Mouse (Mus musculus) midbrain, embryonic 13.5 days (tissue): ENCODE data around the gene Zfp326. TPM values are rescaled to one million over a fixed set of nuclear protein-coding genes. Genes with fewer than 3 reads are reported as not detected.

Experiments used
- ATAC-seq: fragments of 200-750 bp; cut with Nextera tagmentation; 2 replicates; pipeline ENCODE4 v1.8.0; 2017; ENCODE audit warnings: mild to moderate bottlenecking, moderate TSS enrichment, moderate library complexity
- H3K27ac ChIP-seq: fragments of 300-500 bp; sonication (generic); 2 replicates; pipeline ENCODE4 v1.5.1; 2015; ENCODE audit warnings: inconsistent platforms, mild to moderate bottlenecking, moderate library complexity
- H3K27me3 ChIP-seq: fragments of 300-500 bp; sonication (generic); 2 replicates; pipeline ENCODE4 v1.6.1; 2015; ENCODE audit warnings: mild to moderate bottlenecking, inconsistent platforms
- H3K36me3 ChIP-seq: fragments of 300-500 bp; sonication (generic); 2 replicates; pipeline ENCODE4 v1.6.1; 2015; ENCODE audit warnings: mild to moderate bottlenecking, inconsistent platforms
- H3K4me1 ChIP-seq: fragments of 300-500 bp; sonication (generic); replicated peaks from 2 replicates; pipeline ENCODE4 v1.6.1; 2015; ENCODE audit warnings: inconsistent platforms
- H3K4me2 ChIP-seq: fragments of 300-500 bp; sonication (generic); replicated peaks from 2 replicates; pipeline ENCODE4 v1.6.1; 2015; ENCODE audit warnings: moderate library complexity, mild to moderate bottlenecking, inconsistent platforms
- H3K4me3 ChIP-seq: fragments of 300-500 bp; sonication (generic); replicated peaks from 2 replicates; pipeline ENCODE4 v1.5.1; 2015; ENCODE audit warnings: mild to moderate bottlenecking, inconsistent platforms
- H3K9ac ChIP-seq: fragments of 300-500 bp; sonication (generic); replicated peaks from 2 replicates; pipeline ENCODE4 v1.6.1; 2015; ENCODE audit warnings: mild to moderate bottlenecking, inconsistent platforms
- H3K9me3 ChIP-seq: fragments of 300-500 bp; sonication (generic); 2 replicates; pipeline ENCODE4 v1.6.1; 2016; ENCODE audit warnings: mild to moderate bottlenecking, inconsistent platforms
- WGBS: fragments of 180-500 bp; shearing (Covaris S2); methylation state at CpG from one replicate; pipeline ENCODE4 v1.1.7; 2015; 5-methylcytosine and 5-hydroxymethylcytosine counted together
- polyA plus RNA-seq: library from polyadenylated mRNA; unstranded; fragments of >200 nt; fragmentation: Nextera tagmentation; extraction: Ambion mirVana; gene quantifications from 2 replicates; pipeline ENCODE4 v1.2.1, GENCODE M21; 2015

The Zfp326 gene
- 58.6 and 63.1 TPM in 2 replicates for polyA plus RNA-seq

DNA sequence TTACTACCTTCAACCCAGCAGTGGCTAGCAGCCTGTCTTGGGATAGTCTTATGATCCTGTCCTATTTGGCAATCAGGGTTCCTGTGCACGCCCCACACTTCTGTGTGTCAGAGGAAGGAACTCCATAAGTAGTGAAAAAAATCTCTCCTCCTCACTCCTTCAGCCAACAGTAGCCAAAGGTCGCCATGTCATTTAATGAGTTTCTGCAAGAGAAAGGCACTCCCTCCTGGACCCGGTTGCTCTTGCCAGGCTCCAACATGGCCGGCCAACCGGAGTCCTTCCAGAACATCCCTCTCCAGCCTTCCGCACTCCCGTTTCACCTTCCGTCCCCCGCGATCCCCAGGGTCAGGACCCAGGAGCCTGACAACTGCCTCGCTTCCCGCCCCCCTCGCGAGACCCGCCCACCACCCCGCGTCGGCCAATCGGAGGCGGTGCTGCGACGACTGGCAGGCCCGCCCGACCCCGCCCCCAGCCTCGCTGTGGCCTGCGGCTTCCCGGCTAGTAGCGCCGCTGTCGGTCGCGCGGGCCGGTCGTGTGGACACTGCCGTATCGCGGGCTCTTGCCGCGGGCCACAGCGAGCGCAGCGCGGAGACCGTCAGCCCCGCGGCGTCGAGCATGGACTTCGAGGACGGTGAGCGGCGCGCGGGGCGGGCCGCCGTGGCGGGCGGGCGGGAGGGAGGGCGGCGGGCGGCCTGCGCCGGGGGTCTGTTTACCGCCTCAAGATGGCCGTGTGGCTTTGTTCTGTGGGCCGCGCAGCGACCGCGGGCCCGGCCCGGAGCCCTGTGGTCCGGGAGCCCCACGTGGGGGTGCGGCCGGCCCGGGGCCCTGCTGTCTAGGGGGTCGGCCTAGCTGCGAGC is at the start of gene Zfp326:
Zfp326 (plus strand) TSS at position 498 of the 857 bp plus-strand sequence.
- H3K27ac ChIP-seq = peak within 1 kb of the TSS; percentile 91
- peaks cover 39% of the 10 kb centered on the region for H3K4me1 ChIP-seq
- peaks cover 5% of the 10 kb centered on the region; the same call in 1 of the 2 replicates for H3K36me3 ChIP-seq
- WGBS = under 1% methylated on average over 64 of the region's 83 CpGs
- peak within 1 kb of the TSS; percentile 64 for H3K4me2 ChIP-seq
- peak; percentile 96 for ATAC-seq
- peak within 1 kb of the TSS; percentile 99 for H3K9ac ChIP-seq
- H3K9me3 ChIP-seq = no peaks in the 10 kb centered on the region
- H3K4me3 ChIP-seq = peak within 1 kb of the TSS; percentile 98
- 0 out of 2 replicates have a peak, but pooled peaks cover 3% of the 10 kb centered on the region for H3K27me3 ChIP-seq

DNA sequence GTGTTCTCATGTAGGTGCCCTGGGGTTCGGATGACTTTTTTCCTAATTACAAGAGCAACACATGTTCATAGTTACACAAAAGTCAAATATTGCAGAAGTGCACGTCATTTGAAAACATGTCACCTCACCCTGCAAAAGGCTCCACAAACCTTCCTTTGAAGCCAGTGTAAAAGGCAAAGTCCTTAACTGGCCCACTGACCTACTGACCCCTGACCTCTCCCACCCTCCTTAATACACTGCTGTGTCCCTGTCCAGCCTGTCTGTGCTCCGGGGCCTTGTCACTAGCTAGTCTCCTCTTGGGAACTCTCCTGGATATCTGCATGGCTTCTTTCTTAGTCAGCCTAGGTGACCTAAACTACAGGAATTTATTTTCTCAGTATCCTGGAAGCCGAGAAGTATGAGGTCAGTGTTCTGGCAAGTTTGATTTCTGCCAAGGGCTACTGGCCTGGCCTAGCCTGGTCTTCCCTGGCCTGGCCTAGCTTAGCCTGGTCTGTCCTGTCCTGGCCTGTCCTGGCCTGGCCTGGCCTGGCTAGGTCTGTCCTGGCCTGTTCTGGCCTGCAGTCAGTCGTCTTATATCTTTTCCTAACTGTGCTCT is 49.4 kb upstream of the Zfp326 start:
- no peak overlapping the region for H3K9ac ChIP-seq
- ATAC-seq = no peak
- H3K4me3 ChIP-seq = no peak overlapping the region
- WGBS = 69% methylated on average over 5 of the region's 5 CpGs
- H3K9me3 ChIP-seq = no peaks in the 10 kb centered on the region
- no peaks in the 10 kb centered on the region for H3K36me3 ChIP-seq
- no peaks in the 10 kb centered on the region for H3K27me3 ChIP-seq
- no peak overlapping the region for H3K27ac ChIP-seq
- peaks cover 15% of the 10 kb centered on the region for H3K4me1 ChIP-seq
- H3K4me2 ChIP-seq = no peak overlapping the region

DNA sequence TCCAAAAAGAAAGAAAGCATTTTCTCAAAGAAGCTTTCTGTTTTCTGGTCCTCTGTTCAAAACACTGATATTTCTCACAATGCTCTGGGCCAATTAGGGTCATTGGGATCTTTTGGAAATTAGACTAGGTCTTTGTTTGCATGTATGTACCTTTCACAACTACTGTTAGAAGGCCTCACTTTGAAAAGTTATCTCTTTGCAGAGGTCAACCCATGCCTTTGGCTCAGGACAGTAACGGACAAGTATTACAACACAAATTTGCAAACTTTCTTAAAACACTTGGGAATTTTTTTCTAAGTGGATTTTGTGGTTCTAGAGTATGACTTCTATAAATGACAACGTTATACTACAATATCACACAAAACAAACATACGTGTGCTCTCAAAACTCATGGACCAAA is 48.3 kb upstream of the Zfp326 start:
- Histone ChIP-seq H3K4me2 (no peak overlapping the region), H3K4me3 (no peak overlapping the region), H3K4me1 (peaks cover 9% of the 10 kb centered on the region), H3K27ac (no peak overlapping the region), H3K36me3 (no peaks in the 10 kb centered on the region), H3K27me3 (no peaks in the 10 kb centered on the region), H3K9me3 (no peaks in the 10 kb centered on the region), H3K9ac (no peak overlapping the region)
- ATAC-seq = no peak
- WGBS = 96% methylated on average over 3 of the region's 3 CpGs

DNA sequence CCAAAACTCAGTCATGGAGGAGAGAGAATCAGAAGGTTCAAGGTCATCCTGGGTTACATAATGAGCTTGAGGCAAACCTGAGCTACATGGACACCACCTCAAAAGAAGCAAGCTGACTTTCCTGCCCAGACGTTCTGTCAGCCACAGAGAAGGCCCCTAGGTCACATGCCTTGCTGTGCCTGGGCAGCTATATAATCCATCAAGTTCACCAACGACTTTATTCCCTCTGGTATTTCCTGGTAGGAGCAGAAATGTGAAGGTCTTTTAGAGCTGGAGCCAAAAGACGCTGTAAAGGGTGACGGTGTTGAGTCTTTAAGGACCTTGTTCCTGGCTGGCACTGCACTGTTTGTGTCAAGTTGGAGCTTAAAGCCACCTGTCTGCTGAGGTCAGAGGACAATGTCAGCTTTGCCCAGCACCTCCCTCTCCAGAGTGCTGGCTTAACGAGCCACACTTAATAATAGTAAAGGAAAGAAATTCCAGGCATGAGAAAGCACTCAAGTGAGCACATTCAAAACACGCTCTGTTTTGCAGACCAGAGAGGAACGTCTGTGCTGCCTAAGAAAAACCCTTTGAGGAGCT is 47.3 kb upstream of the Zfp326 start:
- Histone ChIP-seq H3K9me3 (no peaks in the 10 kb centered on the region), H3K4me2 (no peak overlapping the region), H3K9ac (no peak overlapping the region), H3K27me3 (no peaks in the 10 kb centered on the region), H3K4me1 (0 out of 2 replicates have a peak, but pooled peaks cover 5% of the 10 kb centered on the region), H3K27ac (no peak overlapping the region), H3K4me3 (no peak overlapping the region), H3K36me3 (no peaks in the 10 kb centered on the region)
- WGBS = 58% methylated on average over 7 of the region's 7 CpGs
- ATAC-seq = no peak

DNA sequence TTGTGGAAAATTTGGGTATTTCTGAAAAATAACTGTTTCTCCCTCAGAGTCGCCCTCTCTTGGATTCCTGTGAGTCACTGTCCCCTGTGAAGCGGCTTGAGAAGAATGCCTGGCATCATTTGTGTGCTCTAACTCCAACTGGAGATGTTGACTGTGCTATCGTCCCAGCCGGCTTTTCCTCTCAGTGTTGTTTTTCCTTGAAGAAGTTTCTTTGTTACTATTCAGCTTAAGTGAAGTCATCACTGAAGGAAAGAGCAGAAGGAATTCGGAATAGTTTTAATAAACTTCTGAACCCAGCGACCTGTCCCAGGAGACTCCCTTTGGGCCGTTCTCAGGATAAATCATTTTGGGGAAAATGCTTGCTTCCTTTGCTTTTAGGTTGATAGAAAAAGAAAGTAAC is 44.2 kb upstream of the Zfp326 start:
- no peak for ATAC-seq
- no peak overlapping the region for H3K4me3 ChIP-seq

DNA sequence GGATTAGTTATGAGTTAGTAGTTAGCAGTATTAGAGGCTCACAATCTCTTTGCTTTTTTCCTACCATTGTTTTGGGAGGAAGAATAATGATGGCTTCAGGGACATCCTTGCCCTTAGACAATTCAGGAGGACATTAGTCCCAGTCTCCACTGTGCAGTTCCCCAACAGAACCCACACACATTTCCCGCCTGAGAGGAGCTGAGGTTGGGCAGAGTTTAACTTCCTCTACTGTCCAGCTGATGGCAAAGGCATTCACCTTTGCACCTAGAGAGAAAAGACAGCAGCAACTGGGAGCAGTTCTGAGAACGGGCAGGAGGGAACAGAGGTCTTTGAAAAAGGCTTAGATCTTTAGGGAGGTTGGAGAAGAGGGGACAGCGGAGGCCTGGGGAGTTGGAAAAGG is 42.4 kb upstream of the Zfp326 start:
- H3K4me3 ChIP-seq = no peak overlapping the region
- ATAC-seq = no peak

More for the DNA sequence above, 44.2 kb upstream of the Zfp326 start:
- 79% methylated on average over 7 of the region's 7 CpGs for WGBS
- Histone ChIP-seq H3K4me2 (no peak overlapping the region), H3K27ac (no peak overlapping the region), H3K9ac (no peak overlapping the region), H3K27me3 (no peaks in the 10 kb centered on the region), H3K36me3 (no peaks in the 10 kb centered on the region), H3K9me3 (no peaks in the 10 kb centered on the region), H3K4me1 (no peaks in the 10 kb centered on the region)

DNA sequence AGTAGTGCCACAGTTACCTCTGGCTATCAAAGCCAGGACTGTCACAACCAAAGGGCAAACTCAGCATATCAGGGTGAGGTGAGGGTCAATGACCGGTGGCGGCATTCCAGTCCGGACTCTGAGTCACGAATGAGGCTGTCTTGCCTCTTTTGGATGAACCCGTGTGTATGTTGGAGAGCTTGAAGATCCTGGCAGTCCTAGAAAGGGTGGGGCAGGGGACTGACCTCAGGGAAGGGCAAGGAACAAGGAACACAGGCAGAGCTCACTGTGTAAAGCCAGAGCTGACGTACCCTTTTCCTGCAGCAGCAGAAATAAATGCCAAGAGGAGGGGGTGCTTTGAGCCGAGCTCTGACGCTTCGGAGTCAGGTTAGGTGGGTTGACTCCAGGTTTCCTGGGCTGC is 40.4 kb upstream of the Zfp326 start:
- no peak for ATAC-seq
- Histone ChIP-seq H3K4me1 (no peaks in the 10 kb centered on the region), H3K9ac (no peak overlapping the region), H3K9me3 (no peaks in the 10 kb centered on the region), H3K36me3 (no peaks in the 10 kb centered on the region), H3K27me3 (no peaks in the 10 kb centered on the region), H3K27ac (no peak overlapping the region), H3K4me2 (no peak overlapping the region), H3K4me3 (no peak overlapping the region)
- 80% methylated on average over 9 of the region's 9 CpGs for WGBS

More for the DNA sequence above, 42.4 kb upstream of the Zfp326 start:
- WGBS = 72% methylated on average over 3 of the region's 3 CpGs
- Histone ChIP-seq H3K27me3 (no peaks in the 10 kb centered on the region), H3K4me2 (no peak overlapping the region), H3K27ac (no peak overlapping the region), H3K36me3 (no peaks in the 10 kb centered on the region), H3K4me1 (no peaks in the 10 kb centered on the region), H3K9me3 (no peaks in the 10 kb centered on the region), H3K9ac (no peak overlapping the region)

DNA sequence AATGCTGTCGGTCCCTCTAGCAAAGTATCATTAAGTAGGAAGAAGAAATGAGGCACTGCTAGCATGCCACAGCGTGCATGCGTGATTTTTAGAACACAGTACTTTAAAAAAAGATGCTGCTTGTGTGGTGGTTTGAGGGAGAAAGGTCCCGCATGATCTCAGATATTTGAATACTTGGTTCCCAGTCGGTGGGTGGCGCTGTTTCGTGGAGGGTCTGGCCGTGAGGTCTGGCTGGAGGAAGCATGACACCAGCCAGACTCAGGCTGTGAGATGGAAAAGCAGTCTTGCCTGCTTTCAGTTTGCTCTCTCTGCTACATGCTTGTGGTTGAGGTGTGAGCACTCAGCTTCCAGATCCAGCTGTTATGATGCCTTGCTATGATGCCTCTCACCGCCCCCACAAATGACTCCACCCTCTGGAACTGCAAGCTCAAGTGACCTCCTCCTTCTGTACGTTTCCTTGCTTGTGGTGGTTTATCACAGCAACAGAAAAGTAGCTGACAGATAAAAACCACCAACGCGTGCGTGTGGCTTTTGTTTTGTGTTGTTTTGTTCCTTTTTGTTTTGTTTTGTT is 36.5 kb upstream of the Zfp326 start:
- WGBS = 76% methylated on average over 13 of the region's 13 CpGs
- no peak for ATAC-seq

DNA sequence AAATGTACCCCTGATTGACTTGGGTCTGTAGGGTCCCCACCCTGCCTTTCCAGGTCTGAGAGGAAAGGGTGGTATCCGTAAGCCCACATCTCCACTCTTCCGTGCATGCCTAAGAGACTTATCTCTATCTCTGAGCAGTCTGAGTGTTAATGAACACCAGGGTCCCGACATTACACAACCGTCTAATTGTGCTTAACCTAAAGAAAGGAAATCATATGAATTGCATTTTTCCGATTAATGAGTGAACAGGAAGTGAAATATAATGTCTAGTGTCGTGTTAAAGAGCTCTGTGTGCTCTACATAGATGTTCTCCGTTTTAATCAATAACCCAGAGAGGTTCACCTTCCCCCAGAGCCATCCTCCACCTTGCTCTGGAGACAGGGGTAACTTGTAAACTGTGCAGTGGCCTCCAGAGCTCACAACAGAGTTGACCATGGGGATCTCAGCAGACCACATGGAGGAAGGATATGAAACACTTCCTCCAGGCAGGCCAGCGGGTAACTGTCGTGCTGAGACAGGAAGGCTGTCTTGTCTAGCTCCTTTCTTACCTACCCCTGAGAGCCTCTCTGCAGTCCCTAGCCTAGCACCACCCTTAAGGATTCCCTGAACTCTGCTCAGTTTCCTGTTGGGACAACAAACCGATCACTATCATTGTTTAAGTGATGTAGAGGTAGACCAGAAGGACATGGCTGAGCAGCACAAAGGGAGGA is 32.2 kb upstream of the Zfp326 start:
- H3K9ac ChIP-seq = no peak overlapping the region
- H3K9me3 ChIP-seq = no peaks in the 10 kb centered on the region
- no peaks in the 10 kb centered on the region for H3K27me3 ChIP-seq
- no peak overlapping the region for H3K4me3 ChIP-seq
- ATAC-seq = no peak
- H3K4me1 ChIP-seq = no peaks in the 10 kb centered on the region
- 92% methylated on average over 10 of the region's 10 CpGs for WGBS
- no peaks in the 10 kb centered on the region for H3K36me3 ChIP-seq
- H3K27ac ChIP-seq = no peak overlapping the region
- H3K4me2 ChIP-seq = no peak overlapping the region

More for the DNA sequence above, 36.5 kb upstream of the Zfp326 start:
- Histone ChIP-seq H3K4me3 (no peak overlapping the region), H3K9me3 (no peaks in the 10 kb centered on the region), H3K36me3 (no peaks in the 10 kb centered on the region), H3K4me1 (no peaks in the 10 kb centered on the region), H3K4me2 (no peak overlapping the region), H3K9ac (no peak overlapping the region), H3K27me3 (no peaks in the 10 kb centered on the region), H3K27ac (no peak overlapping the region)

DNA sequence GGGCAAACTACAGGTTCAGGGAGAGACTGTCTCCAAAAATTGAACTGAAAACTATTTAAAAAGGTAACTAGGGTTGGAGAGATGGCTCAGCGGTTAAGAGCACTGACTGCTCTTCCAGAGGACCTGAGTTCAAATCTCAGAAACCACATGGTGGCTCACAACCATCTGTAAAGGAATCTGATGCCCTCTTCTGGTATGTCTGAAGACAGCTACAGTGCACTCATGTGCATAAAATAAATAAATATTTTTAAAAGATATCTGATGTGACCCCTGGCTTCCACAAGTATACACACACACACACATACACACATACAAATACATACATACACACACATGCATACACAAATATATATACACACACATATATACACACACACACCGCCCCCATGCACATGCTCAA is 31.3 kb upstream of the Zfp326 start:
- Histone ChIP-seq H3K27me3 (no peaks in the 10 kb centered on the region), H3K27ac (no peak overlapping the region), H3K4me1 (no peaks in the 10 kb centered on the region), H3K4me3 (no peak overlapping the region), H3K9me3 (no peaks in the 10 kb centered on the region), H3K9ac (no peak overlapping the region), H3K36me3 (no peaks in the 10 kb centered on the region), H3K4me2 (no peak overlapping the region)
- ATAC-seq = no peak
- WGBS = 89% methylated on average over 2 of the region's 2 CpGs

DNA sequence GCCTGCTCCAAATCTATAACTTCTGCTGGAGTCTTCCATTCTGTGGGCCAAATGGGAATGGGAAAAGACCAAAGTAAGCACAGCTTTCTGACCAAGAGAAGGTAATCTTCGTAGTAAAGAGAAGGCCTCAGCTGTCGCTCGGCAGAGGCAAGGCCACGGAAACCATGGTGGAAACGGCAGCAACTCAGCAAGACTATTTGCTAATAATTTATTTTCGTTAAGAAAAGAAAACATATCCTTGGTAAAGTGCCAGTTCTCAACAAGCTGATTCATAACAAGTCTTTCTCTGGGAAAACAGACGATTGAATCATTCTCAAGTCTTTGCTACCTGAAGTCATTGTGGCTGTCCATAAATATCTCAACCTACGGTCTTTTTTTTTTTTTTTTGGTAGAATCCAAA is 28.6 kb upstream of the Zfp326 start:
- no peaks in the 10 kb centered on the region for H3K4me1 ChIP-seq
- no peak overlapping the region for H3K4me2 ChIP-seq
- H3K27me3 ChIP-seq = no peaks in the 10 kb centered on the region
- H3K4me3 ChIP-seq = no peak overlapping the region
- no peak for ATAC-seq
- H3K36me3 ChIP-seq = no peaks in the 10 kb centered on the region
- no peak overlapping the region for H3K9ac ChIP-seq
- no peak overlapping the region for H3K27ac ChIP-seq
- WGBS = 90% methylated on average over 8 of the region's 8 CpGs
- H3K9me3 ChIP-seq = no peaks in the 10 kb centered on the region
